Mouse (Mus musculus): ENCODE measurements around the gene Hmgb1. TPM values are rescaled to one million over a fixed set of nuclear protein-coding genes. Genes with fewer than 3 reads are reported as not detected.

Gene Hmgb1
- total RNA-seq, 2 experiments from 2014 or later: 84.3 to 87.9 TPM

Other genes with a start within 250 kb of the Hmgb1 start
- gene Gm42791, start 189.3 kb downstream of the Hmgb1 start, total RNA-seq (2021): 1 to 10 TPM; 3.6 to 3.8 TPM
- 10 to 100 TPM; 20.2 to 22.0 TPM for gene Uspl1, start 139 bp downstream of the Hmgb1 start, total RNA-seq (2021)
- gene Alox5ap, start 80.3 kb upstream of the Hmgb1 start, total RNA-seq (2021): 10 to 100 TPM in 1 of 2 experiments, 1 to 10 TPM in 1; 6.2 to 11.0 TPM
- gene Medag, start 227.3 kb upstream of the Hmgb1 start, total RNA-seq (2021): 10 to 100 TPM; 15.8 to 18.2 TPM

Data from gastrocnemius, postnatal 25 days (tissue).